Mouse (Mus musculus): ENCODE results near the gene Pnma1.
A peak's percentile ranks its signal among the peaks of the same experiment; 100 is the strongest.

Pnma1 gene

DNA sequence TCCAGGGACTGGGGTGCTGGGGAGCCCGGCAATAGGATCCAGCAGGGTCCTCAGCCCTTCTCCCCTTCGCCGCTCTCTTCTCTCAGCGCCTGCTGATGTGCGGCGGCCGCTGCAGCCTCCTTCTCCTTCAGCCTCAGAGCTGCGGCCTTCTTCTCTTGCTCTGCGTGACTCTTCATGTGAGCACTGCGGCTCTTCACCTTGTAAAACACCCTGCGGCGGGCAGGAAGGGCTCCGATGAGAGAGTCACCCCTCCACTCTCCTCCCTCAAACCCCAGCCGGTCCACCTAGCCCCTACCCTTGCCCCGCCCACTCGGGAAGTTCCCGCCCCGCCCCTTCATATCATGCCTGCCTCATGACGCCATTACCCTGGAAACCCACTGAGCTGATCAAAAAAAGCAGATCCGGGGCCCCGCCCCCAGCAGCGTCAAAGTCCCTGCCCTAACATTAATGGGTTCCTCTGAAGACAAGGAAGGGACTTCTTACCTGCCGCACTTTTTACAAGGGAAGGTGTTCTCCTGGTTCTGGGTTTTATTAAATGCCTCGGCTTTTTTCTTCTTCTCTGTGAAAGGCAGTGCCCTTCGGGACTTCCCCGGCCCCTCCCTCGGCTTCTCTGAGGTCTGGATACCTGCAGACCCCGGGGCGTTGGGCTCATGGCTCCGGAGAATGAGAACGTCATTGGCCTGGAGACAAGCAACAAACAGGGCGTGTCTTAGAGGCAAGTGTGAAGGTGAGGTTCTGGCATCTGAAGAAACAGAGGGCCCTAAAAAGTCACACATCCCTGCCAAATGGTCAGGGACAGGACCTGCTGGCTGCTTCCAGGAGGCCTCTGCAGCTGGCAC lies 4.3 kb upstream of the Pnma1 start:
- DNase-seq (ENCODE audit: low spot score) = peak; percentile 65

DNA sequence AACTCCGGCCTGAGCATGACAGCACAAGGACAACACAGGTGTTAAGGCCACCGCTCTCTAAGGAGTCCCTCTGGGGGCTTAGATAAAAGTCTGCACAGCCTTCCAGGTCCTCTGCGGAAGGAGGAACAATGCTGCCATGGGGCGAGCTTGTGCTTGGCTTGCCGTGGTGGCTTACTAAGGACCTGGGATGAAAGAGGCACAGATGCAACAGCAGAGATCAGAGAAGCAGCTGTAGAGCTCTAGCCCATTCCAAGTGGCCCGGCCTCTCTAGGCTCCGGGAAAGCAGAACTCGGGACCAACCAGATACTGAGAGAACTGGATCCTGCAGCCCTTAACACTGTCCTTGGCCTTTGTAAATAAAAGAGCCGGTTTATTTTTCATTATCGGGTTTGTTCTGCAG lies 3.6 kb upstream of the Pnma1 start:
- no peak for DNase-seq (ENCODE audit: low spot score)

DNA sequence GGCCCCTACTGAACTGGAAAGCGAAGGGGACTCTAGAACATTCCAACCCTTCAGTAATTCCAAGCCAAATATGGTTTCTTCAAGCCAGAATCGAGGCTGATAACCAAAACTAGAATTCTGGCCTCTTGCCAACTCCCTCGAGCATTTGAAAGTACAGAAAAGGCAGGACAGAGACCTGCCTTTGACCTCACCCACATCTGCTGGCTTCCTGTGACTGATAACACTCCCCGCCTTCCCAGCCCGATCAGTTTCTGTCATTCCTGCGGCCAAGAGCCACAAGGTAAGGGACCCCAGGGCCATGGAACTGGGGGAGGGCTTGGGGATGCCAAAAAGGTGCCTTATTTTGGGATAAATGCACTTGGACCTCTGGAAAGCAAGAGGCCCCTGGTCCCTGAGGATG lies 2.7 kb upstream of the Pnma1 start:
- peak; percentile 64 for DNase-seq (ENCODE audit: low spot score)

DNA sequence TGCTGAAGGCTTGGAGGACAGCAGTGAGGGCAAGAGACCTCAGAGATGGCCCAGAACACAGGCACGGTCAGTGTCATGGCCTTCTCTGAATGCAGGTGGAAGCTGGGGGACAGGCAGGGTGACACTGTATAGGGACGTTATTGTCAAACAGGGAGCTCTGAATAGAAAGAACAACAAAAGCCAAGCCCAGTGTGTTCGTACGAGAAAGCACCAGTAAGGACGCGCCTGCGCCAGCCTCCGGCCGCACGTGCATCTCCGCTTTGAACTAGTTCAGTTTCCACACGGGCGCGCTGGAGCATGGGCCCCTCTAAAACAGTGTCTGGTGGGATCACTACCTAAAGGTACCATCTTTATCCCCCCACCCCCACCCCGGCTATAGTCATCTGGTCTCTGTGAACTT lies 1.7 kb upstream of the Pnma1 start:
- DNase-seq (ENCODE audit: low spot score) = no peak

DNA sequence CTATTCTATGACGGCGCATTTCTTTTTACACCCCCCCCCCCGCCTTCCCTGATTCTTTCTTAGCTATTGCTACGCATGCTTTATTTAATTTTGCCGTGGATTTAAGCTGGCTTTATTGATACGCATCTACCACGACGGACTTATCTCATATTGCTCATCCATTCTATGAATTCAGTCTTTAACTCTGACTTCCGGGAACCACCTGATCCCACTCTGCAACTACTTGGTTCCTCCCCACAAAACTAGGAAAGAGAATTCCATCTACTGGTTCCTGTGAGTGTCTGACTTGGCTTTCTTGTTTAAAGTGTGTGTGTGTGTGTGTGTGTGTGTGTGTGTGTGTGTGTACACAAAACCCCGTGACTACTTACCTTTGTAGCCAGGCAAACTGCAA lies 328 bp upstream of the Pnma1 start:
- DNase-seq (ENCODE audit: low spot score) = no peak

DNA sequence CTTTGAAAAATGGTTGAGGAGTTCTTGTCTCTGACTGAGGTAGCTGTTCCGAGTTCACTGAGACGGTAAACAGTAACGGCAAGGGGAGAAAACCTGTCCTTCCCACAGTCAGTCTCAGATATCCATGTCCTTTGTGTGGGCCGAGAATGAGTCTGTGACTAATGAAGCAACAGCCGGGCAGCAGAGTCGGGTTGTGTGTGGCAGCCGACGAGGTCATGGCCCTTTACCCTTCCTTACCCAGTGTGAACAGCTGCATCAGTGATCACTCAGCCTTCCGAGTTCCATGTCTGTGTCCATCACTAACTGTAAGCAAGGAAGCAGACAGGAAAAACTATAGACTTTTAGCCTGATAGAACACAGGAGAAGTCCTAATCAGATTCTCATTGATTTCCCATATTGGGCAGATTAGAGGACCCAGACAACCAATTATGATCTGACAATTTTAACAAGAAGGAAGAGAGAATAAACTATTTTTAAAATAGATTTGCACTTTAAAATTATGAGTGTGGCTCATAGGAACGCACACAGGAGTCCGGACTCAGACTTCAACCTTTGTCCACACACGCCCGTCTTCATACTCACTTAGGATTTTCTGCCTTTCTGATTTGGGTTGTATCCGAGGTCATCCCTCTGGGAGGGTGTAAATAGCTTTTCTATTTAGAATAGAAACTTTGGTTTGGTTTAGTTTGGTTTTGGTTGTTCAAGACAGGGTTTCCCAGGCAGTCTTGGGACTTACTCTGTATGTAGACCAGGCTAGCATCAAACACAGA lies 5.8 kb downstream of the Pnma1 start:
- no peak for DNase-seq (ENCODE audit: low spot score)

DNA sequence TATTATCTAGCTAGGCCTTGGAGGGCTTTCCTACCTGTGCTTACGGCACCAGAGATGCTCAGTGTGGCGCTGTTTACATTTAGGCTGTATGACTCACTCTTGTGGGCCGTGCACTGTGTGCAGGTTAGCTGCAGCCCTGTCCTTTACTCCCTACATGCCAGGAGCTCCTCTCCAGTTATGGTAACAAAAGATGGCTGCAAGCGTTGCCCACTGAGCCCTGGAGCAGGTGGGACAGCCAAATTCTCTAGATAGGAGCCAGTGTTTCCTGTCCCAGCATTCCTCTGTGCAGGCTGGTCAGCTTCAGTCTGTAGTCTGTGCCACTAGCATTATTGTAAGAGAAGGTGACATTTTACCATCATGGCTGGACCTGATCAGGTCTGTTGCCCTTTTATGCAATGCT lies 7.0 kb downstream of the Pnma1 start:
- DNase-seq (ENCODE audit: low spot score) = no peak

DNA sequence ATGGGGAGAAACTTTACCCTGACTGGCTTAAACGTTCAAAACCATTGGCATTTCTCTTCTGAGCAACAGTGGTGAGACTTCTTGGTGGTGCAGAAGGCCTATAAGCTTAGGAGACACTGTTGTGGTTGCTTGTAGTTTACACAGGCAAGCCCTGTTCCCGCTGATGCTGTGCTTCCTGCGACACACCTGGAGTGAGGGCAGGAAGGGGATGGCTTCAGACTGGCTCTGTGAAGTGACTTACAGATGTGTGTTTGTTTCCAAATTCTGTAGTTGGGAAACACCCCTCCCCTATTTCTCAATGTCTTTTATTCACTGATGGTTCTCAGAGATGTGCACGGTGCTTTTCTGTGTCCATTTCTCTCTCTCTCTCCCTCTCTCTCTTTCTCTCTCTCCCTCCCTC lies 8.2 kb downstream of the Pnma1 start:
- no peak for DNase-seq (ENCODE audit: low spot score)

DNA sequence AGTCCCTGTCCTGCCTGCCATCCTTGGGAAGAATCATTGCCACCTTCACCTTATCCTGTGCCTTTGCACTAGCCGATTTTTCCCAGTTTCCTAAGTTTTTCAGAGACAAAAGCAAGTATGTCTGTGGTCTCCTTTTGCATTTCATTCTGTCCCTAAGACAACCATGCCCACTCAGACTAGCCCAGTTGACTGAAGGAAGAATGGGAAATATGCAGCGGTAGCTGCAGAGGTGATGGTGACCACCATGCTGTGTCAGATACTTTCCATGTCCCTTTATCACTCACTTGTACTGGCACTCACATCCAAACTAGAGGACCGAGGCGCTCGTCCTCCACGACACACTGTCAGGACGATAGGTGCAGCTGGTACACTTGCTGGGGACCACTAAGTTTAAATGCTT lies 11.2 kb downstream of the Pnma1 start:
- no peak for DNase-seq (ENCODE audit: low spot score)

DNA sequence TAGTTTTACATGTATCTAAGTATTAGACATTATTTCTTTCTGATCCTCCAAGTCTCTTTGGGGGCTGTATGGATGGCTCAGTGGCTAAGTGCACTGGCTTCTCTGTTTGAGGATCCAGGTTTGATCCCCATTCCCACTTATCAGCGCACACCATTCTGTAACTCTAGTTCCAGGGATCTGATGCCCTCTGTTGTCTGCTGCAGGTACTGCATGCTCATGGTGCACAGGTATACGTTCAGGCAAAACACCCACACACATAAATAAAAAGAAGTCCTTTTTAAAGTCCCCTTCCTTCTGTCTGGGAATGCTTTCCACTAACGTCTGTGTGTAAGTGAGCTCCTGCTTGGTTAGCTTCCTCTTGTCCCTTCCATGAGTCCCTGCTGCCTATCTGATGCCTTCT lies 16.0 kb downstream of the Pnma1 start:
- DNase-seq (ENCODE audit: low spot score) = no peak

DNA sequence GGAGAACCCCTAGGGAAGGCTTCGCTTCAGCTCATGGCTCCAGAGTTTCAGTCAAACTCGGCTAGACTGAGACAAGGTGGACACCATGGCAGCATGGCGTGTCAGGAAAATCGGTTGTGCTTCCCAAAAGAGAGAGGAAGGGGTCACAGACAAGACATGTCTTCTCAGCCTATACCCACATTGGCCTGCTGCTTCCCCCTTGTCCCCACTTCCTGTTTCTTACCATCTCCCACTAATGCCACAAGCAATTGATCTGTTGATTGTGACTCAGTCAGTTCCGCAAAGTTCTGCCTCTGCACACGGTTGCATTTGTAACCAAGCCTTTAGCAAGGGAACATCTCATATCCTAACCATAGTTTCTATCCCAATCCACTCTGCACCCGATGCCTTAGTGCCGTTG lies 18.4 kb downstream of the Pnma1 start:
- DNase-seq (ENCODE audit: low spot score) = no peak

DNA sequence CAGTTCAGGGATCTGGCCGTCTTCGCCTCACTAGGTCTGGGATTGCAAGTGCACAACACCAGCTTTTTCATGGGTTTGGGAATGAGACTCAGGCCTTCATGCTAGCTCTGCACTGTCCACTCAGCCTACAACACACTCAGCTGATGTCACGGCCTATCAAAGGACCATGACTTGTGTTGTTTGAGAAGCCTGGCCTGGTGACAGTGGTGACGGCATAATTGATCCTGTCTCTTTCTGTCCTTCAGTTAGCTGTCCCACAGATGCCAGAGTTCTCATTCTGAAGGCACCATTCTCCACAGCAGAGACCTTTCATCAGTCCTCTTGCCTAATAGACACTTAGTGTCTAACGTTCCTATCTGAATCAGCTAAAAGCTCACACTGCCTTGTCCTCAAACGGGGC lies 19.7 kb downstream of the Pnma1 start:
- no peak for DNase-seq (ENCODE audit: low spot score)

DNA sequence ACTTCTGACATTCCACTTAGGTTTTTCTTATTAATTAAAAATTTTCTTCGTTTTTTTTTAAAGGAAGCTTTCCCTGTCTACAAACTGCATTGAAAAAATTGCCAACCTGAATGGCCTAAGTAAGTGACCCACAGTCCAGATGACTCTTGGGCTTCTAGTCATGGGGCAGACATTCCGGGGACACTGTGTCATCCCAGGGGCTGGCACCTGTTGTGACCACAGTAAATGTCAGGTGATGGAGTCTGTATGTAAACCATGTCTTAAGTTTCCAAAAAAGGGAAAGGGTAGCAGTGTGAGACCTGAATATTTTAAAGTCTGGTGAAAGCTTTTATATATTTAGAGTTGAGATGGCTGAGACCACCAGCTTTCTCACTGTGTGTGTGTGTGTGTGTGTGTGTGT lies 21.4 kb downstream of the Pnma1 start:
- DNase-seq (ENCODE audit: low spot score) = no peak

DNA sequence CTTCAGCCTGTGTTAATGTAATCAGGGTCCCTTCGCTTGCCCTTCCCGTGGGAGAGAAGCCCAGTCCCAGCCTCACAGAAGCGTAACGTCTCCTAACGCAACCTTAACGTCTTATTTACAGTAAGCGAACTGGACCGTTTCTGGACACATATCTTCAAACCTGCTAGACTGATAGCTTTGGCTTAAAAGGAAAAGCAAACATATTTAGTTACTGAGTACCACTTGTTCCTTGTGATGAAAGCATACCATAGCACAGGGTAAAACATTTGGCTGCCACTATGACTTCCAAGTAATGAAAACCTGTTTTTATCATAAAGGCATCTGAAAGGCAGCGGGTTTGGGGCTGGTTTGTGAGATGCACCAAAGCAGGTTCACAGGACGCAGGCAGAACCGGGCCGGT lies 22.4 kb downstream of the Pnma1 start:
- DNase-seq (ENCODE audit: low spot score) = no peak

DNA sequence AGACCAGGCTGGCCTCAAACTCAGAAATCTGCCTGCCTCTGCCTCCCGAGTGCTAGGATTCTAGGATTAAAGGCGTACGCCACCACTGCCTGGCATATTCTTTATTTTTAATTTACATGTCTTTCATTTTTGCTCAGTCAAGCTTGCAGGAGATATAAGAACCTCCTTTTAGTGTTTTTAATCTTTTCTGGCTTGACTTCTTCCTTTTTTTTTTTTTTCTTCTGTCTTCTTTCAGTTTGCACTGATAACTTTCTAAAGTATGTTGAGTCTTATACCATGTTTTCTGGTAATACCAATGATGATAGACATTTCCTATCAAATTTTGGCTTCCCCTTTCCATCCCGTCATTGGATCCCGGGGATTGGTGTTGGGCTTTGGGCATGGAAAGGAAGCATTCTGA lies 28.7 kb downstream of the Pnma1 start:
- DNase-seq (ENCODE audit: low spot score) = no peak

DNA sequence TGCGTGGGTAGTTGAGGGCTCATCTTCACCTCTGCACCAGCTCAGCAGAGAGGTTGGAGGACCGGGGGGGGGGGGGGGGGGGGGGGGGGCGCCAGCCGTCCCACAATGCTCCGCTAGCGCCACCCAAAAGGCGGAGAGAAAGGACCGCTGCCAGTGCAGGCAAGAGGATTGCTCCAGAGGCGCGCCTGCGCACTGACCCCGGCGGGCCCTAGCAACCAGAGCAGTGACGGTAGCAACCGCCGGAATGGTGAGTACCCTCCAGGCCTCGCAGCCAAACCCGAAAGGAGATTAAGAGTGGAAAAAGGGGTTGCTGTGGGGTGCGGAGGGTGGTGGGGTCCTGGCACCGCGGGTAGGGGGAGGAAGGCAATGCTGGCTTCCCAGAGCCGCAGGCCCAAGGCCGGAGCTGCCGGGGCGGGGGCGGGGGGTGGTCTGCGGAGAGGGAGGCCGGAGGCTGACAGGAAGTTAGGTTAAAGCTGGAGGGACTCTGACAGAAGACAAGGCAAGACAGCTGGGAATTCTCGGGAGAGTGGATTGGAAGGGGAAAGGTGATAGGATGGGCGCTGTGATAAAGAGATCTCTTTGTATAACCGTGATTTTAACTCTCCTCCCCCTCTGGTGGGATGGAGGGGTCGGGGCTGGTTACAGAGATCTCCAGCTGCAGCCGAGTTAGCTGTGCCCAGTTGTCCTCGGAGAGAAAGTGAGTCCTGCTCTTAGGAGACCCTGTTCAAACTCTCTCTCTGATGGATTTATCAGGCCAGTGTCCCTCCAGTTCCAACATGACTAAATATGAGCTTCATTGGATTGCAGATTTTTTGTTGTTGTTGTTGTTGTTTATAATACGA lies 33.9 kb downstream of the Pnma1 start, which contains the start of gene Dnal1:
Gene Dnal1, plus strand, starts transcription at position 214 of the 842 bp plus-strand sequence.
- DNase-seq (ENCODE audit: low spot score) = peak; percentile 95

DNA sequence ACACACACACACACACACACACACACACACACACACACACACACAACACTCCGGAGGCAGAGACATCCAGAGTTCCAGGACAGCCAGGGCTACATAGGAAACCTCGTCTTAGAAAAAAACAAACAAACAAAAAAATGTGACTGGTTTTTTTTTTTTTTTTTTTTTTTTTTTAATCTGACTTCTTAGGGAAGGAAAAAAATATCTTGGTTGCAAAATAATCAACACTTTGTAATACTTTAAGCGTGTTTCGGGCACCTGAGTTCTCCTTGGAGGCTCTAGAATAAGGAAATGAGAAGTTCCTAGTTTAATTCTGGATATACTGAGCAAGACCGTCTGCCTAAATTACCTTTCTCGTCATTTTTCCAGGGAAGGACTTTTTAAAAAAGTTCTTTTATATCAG lies 34.6 kb downstream of the Pnma1 start:
- no peak for DNase-seq (ENCODE audit: low spot score)

DNA sequence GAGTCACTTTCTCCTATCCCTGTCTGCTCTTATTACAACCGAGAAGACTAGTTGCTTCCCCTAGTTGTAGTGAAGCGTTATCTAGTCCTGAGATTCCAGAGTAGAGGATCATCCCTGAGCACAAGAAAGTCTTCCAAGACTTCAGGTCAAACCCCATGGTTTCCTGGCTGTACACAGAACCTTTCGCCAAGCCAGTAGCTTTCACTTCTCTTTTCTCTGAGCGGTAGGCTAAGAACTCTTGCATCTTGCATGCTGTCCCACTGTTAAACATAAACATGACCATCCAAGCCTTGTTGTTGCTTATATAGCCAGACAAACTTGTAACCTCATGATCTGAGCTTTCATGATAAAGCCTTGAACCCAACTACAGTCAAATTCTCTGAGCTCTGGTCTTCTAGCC lies 37.5 kb downstream of the Pnma1 start:
- DNase-seq (ENCODE audit: low spot score) = no peak

DNA sequence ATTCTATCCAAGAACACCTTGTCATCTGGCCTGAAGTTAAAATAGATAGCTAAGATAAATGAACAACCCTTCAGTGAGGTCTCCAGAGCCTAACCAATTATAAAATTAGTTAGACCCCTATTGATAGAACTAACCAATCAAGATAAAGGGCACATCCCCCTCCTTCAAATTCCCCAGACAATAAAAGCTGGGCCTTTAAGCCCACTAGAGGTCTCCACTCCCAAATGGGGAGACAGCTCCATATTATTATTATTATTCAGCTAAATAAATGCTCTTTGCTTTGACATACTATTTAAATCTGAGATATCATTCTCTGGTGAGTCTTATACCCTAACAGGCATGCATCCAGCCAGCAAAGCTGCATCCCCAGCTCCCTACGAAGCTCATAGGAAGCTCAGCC lies 38.4 kb downstream of the Pnma1 start:
- DNase-seq (ENCODE audit: low spot score) = no peak

DNA sequence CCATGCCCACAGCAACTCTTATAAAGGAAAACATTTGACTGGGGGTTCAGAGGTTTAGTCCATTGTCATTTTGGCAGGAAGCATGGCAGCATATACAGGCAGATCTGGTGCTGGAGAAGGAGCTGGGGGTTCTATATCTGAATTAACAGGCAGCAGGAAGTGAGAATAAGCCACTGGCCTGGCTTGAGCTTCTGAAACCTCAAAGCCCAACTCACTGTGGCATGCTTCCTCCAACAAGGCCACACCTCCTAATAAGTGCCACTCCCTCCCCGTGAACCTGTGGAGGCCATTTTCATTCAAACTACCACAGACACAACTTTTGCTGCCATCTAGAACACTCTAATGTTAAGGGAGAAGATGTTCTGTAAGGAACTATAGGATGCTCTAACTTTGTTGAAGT lies 40.6 kb downstream of the Pnma1 start:
- no peak for DNase-seq (ENCODE audit: low spot score)

DNA sequence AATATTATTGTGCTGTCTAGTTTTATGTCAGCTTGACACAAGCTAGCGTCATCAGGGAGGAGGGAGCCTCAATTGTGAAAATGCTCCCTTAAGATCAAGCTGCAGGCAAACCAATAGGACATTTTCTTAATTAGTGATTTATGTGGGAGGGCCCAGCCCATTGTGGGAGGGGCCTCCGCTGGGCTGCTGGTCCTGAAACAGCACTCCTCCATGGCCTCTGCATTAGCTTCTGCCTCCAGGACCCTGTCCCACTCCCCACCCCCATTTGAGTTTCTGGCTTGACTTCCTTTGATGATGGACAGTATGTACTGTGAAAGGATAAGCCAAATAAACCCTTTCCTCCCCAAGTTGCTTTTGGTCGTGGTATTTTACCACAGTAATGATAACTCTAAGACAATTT lies 41.3 kb downstream of the Pnma1 start:
- DNase-seq (ENCODE audit: low spot score) = no peak

DNA sequence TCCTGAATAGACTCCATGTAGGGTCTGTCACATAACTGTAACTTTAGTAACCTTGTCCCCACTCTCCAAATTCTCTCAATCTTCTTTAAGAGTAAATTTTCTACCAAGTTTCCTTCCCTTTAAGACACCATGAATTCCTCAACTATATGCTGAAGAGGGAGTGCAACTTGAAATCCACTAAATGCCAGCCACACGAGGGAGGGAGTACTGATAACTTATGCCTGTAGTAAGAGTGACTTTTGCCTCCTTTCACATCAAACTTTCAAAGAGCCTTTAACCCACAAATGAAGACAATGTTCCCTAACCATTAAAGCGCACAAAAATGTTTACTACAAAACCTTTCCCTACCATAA lies 46.8 kb downstream of the Pnma1 start:
- DNase-seq (ENCODE audit: low spot score) = no peak

All from yolk sac, embryonic 10.5 days (tissue).